Comparison of ENCODE assay signal across 1 mouse cellular context in the genomic region with DNA sequence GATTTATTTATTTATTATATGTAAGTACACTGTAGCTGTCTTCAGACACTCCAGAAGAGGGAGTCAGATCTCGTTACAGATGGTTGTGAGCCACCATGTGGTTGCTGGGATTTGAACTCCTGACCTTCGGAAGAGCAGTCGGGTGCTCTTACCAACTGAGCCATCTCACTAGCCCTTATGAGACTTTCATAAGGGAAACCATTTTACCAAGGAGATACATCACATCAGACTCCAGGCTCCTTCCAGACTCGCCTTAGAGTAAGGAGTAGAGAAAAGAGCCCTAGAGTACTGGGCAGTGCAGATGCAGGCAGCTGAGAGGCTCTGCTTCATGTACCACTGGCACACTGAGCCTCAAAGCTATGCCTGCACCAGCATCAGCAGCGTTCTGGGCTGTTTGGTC.
TF ChIP-seq lines count a peak whose summit lies in the region.

No protein-coding gene starts in this region.

TF ChIP-seq in MEL, 35 proteins besides CTCF, POLR2A, EP300 and RAD21:
- TF ChIP-seq TBP (IDR thresholded peaks at IDR 0.05; ENCODE audit: low read depth, low read length): peak; percentile 88
